Mouse (Mus musculus): ENCODE results near the gene Tbkbp1. TPM values are rescaled to one million over a fixed set of nuclear protein-coding genes. Genes with fewer than 3 reads are reported as not detected.
A peak's percentile ranks its signal among the peaks of the same experiment; 100 is the strongest.

Tbkbp1 gene
- total and polyA plus RNA-seq, 3 experiments = 9.7 to 33.8 (median 13.1) TPM

DNA sequence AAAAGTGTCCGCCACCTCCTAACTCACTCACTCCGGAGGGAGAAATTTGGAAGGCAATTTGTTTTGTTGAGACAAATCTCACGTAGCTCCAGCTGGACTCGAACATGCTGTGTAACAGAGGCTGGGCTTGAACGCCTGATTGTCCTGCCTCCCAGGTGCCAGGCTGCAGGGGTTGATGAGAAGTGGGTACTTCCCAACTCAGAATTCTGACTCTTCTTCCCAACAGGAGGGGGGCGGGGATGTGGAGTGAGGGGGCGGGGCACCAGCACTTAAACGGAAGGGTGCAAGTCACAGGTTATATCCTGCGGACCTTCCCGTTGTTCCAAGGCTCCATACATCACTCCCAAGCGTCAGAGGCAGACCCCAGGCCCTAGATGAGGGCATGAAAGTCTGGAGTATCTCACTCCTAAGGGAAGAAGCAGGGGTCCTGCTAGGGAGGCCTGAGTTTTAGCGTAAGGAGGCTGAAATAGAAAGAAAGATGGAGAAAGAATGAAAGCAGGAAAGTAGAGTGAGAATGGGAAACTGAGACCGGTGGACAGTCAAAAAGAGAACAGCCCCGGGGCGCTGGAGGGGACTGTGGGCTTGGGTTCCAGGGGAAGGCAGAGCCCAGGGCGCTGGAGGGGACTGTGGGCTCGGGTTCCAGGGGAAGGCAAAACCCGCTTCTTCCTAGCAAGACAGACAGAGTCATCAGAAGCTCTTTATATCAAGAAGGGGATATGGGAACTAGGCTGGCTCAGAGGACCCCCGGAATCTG, 23.6 kb downstream of the Tbkbp1 start:
- no peak for DNase-seq

GRCm38 (mm10) chr11:97126645-97127468, 24.4 kb downstream of the Tbkbp1 start:
- peak; percentile 72 for DNase-seq

- DNase-seq = no peak
These were observed 26.8 kb downstream of the Tbkbp1 start for GRCm38 (mm10) chr11:97124266-97125036.

DNA sequence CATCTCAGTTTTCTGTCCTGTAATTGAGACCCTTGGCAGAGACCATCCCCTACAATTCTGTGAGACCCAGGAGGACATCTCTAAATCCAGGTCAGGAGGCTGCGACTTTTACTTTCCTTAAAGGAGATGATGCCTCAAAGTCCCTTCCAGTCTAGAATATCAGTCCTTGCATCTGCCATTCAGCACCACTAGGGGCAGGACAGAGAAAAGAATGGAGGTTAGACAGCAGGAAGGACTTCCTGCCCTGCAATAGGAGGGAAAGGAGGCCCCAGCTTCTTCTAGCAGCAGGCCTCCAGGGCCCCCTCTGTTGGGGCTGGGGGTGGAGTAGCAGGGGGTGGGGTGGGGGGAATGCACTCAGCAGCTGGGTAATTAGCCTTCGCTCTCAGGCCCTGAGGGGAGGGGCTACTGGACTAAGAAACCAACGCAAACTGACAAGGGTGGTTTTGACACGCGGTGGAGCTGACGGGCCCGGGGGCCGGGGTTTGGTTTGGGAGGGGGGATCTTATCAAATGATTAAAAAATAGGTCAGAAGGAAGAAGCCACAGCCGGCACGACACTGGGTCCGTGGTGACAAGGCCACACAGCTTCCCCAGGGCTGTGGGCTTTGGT, 27.9 kb downstream of the Tbkbp1 start:
- no peak for DNase-seq

DNA sequence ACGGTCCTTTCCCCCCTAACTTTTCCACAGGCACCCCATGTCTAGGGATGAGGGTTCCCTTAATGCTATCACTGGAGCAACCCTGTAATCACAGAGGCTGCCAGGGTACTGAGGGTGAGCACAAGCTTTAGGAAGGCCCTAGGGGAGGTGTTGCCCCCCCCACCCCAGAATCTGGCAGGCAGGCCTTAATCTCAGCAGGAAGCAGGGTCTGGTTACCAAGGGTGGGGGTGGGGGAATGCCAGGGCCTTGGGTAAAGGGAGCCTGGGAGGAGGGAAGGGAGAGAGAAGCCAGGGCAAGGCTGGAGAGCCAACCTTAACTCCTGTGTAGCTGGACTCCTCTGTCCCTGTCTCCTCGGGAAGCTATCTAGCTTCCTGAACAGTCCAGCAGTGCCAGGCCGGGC, 30.7 kb downstream of the Tbkbp1 start:
- DNase-seq = no peak

DNA sequence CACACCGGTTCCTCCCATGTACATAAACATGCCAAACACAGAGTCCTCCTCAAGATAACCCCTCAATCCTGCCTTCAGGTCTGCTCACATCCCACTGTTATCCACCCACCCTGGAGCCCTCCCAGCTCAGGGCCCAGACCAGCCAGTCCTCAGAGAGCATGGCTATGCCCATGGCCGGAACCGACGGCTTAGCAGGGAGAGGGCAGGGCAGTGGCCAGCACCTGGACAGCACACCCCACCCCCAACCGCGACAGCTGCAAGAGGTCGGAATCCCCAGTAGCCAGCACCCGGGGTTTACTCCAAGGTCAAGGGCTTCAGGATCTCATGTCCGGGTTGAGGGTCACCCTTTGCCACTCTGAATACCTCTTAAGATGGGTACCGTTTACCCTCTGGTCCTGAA, 31.1 kb downstream of the Tbkbp1 start:
- DNase-seq = no peak

GRCm38 (mm10) chr11:97115797-97116196, 35.5 kb downstream of the Tbkbp1 start:
- no peak for DNase-seq

GRCm38 (mm10) chr11:97114671-97115601, 36.4 kb downstream of the Tbkbp1 start, which contains the start of gene Tbx21:
TSS of gene Tbx21 (minus strand) at chr11:97115331.
- DNase-seq = no peak

- DNase-seq = no peak
These were observed 38.7 kb downstream of the Tbkbp1 start for GRCm38 (mm10) chr11:97112519-97113125.

- no peak for DNase-seq
These were observed 42.3 kb downstream of the Tbkbp1 start for GRCm38 (mm10) chr11:97108976-97109375.

- DNase-seq = no peak
These were observed 47.2 kb downstream of the Tbkbp1 start for GRCm38 (mm10) chr11:97104091-97104483.

DNA sequence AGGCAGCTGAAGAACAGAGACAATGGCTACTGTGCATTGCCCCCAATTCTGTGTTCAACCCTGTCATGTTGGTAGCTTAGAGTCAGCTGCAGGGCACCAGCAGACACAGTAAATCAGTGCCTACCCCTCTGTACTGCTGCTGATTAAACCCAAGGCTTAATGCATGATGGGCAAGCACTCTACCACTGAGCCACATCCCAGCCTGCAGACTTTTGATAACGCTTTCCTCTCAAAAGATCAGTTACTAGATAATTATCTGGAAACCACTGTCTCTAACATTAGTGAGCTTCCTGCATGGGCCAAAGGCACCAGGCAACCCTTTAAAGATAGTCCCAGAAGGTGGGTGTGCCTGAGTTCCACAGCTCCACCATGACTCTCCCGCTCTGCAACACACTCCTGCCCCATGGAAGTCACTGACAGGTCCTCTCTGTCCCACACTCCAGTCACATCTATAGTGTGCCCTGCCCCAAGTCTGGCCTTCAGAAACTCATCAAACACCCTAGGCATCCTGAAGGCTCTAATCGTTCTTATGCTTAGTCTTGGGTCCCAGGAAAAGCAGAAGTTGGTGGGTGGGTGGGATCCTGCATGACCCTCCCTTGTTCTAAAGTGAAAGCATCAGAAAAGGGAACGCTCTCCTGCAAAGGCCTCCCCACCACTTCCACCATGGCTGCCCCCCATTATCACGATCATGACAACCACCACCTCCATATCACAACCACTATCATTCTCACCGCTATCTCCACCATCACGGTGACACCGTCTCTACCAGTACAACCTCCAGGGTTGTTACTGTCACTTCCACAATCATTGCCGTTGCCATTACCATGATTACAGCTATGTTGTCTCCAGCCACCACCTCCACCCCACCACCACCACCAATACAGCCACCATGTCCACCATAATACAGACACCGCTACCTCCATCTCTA, 47.9 kb downstream of the Tbkbp1 start:
- DNase-seq = no peak

- DNase-seq = peak; percentile 64
These were observed 49.6 kb downstream of the Tbkbp1 start for GRCm38 (mm10) chr11:97101722-97102121.

DNA sequence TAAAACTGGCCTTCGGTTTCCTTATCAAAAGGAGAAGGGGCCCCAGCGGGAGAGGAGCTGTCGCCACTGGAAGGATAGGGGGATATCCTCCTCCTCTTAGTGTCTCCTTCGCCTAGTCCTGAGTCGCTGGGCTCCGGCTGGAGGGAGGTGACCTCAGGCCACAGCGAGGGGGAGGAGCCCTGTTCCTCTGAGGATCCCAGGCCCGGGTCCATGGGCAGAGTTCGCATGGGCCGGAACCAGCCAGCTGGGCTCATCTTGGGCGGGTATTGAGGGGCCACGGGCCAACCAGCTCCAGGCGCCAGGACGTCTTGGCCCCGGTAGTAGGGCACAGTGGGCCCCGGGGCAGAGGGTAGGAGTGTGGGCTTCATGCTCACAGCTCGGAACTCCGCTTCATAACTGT, 52.5 kb downstream of the Tbkbp1 start:
- peak; percentile 29 for DNase-seq

DNA sequence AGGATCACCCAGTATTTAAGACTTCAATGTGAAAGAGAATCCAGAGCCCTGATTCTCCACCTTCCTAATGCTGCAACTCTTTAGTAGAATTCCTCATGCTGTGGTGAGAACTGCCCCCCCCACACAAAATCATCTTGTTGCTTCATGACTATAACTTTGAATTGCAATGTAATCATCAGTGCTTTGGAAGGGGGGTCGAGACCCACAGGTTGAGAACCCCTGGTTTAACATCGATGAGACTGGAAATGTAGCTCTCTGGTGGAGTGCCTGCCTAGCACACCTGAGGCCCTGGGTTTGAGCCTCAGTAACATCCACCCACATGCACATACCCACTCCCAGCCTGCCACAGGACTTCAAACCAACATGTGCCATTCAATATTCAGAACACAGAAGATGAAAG, 56.7 kb downstream of the Tbkbp1 start:
- no peak for DNase-seq

DNA sequence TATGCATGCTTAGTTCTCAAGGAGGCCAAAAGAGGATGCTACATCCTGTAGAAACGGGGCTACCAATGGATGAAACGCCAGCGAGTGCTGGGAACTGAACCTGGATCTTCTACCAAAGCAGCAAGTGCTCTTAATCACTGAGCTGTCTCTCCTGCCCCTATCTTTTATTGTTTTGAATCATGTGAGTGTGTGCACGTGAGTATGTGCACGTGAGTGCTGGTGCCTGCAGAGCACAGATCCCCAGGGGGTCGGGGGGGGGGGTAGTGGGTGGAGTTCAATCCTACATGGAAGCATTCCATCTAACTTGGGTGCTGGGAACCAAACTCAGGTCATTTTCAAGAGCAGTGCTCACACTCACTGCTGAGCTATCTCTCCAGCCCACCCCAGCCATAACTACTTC, 64.9 kb downstream of the Tbkbp1 start:
- DNase-seq = no peak

Data from adrenal gland, adult 2 months (tissue).